Mouse (Mus musculus) lung, embryonic 16.5 days (tissue): Measurements from ENCODE around the gene Btbd35f4. TPM values are rescaled to one million over a fixed set of nuclear protein-coding genes. Genes with fewer than 3 reads are reported as not detected.
"Not testable (repeated sequence)": the region's sequence is repeated elsewhere in the genome, so short reads cannot be mapped to it uniquely, and the experiment has no call there.

Experiments
- ATAC-seq: fragments of 200-750 bp; cut with Nextera tagmentation; 2 replicates; pipeline ENCODE4 v1.8.0; 2017; ENCODE audit warnings: low read depth, mild to moderate bottlenecking, moderate library complexity
- H3K27ac ChIP-seq: fragments of 300-500 bp; sonication (generic); 2 replicates; pipeline ENCODE4 v1.5.1; 2014; ENCODE audit warnings: mild to moderate bottlenecking, control low read depth, low read length
- H3K27me3 ChIP-seq: fragments of 300-500 bp; sonication (generic); 2 replicates; pipeline ENCODE4 v1.6.1; 2014; ENCODE audit warnings: low read depth, low read length, mixed read lengths; ENCODE audit not compliant: control insufficient read depth, insufficient read depth
- H3K36me3 ChIP-seq: fragments of 300-500 bp; sonication (generic); 2 replicates; pipeline ENCODE4 v1.6.1; 2014; ENCODE audit warnings: low read length; ENCODE audit not compliant: control insufficient read depth, insufficient read depth
- H3K4me1 ChIP-seq: fragments of 300-500 bp; sonication (generic); replicated peaks from 2 replicates; pipeline ENCODE4 v1.6.1; 2014; ENCODE audit warnings: low read length, mixed read lengths; ENCODE audit not compliant: control insufficient read depth, insufficient read depth
- H3K4me2 ChIP-seq: fragments of 300-500 bp; sonication (generic); 2 replicates; pipeline ENCODE4 v1.6.1; 2014; ENCODE audit warnings: low read depth, low read length, control low read depth
- H3K4me3 ChIP-seq: fragments of 300-500 bp; sonication (generic); 2 replicates; pipeline ENCODE4 v1.5.1; 2014; ENCODE audit warnings: mild to moderate bottlenecking, low read length, control low read depth
- H3K9ac ChIP-seq: fragments of 300-500 bp; sonication (generic); 2 replicates; pipeline ENCODE4 v1.6.1; 2014; ENCODE audit warnings: low read length, control low read depth
- H3K9me3 ChIP-seq: fragments of 300-500 bp; sonication (generic); 2 replicates; pipeline ENCODE4 v1.6.1; 2016; ENCODE audit warnings: low read length; ENCODE audit not compliant: control insufficient read depth
- WGBS: fragments of 180-500 bp; shearing (Covaris S2); extraction: QIAGEN DNeasy Blood & Tissue Kit; methylation state at CpG from one replicate; pipeline ENCODE4 v1.1.7; 2014; 5-methylcytosine and 5-hydroxymethylcytosine counted together
- polyA plus RNA-seq: library from polyadenylated mRNA; unstranded; fragments of >200 nt; fragmentation: Nextera tagmentation; extraction: Ambion mirVana; gene quantifications from 2 replicates; pipeline ENCODE4 v1.2.1, GENCODE M21; 2015

Btbd35f4 gene
- not detected in 2 replicates for polyA plus RNA-seq

- WGBS = no CpG with 5 or more reads among the region's 4 CpGs
- H3K4me1 ChIP-seq, H3K9ac ChIP-seq, H3K27ac ChIP-seq, H3K27me3 ChIP-seq, H3K4me3 ChIP-seq, H3K9me3 ChIP-seq, H3K4me2 ChIP-seq, ATAC-seq, H3K36me3 ChIP-seq: not testable (repeated sequence)
Measured at GRCm38 (mm10) chrX:4800196-4800595, at the start of gene Btbd35f4. TSS of gene Btbd35f4 (plus strand) at chrX:4800496.

- H3K36me3 ChIP-seq, ATAC-seq, H3K4me2 ChIP-seq, H3K4me1 ChIP-seq, H3K4me3 ChIP-seq, H3K9ac ChIP-seq, H3K27ac ChIP-seq, H3K27me3 ChIP-seq, H3K9me3 ChIP-seq: not testable (repeated sequence)
- no CpG with 5 or more reads among the region's 1 CpGs for WGBS
Measured at GRCm38 (mm10) chrX:4840016-4840415, 39.7 kb downstream of the Btbd35f4 start.

Other genes starting within 250 kb of the Btbd35f4 start
- not detected in 2 replicates for gene Btbd35f27, start 151.6 kb downstream of the Btbd35f4 start, polyA plus RNA-seq